Comparison of ENCODE assay signal across 14 mouse cellular contexts in the genomic region with DNA sequence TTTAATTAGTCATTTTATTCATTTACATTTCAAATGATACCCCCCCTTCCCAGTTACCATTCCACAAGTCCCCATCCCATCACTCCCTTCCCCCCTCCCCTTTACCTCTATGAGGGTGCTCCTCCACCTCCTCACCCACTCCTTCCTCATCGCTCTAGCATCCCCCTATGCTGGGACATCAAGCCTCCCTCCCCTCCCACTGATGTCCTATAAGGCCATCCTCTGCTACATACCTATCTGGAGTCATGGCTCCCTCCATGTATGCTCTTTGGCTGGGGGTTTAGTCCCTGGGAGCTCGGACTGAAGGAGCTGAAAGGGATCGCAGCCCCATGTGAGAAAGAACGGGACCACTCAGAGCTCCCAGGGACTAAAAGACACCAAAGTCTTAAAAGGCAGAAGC.
"Had no signal": no experiment of that assay in that cellular context is flagged by ENCODE, and none has a peak within 500 bp of the region (broad histone marks: within the 10 kb centered on the region; RNA-seq: fewer than 3 reads in every experiment).

No protein-coding gene starts in this region.

- H3K36me3 ChIP-seq: limb, embryonic 10.5 days; liver, embryonic 15.5 days had no signal

- H3K4me3 ChIP-seq: left cerebral cortex, adult 2 months; limb, embryonic 10.5 days; liver, embryonic 15.5 days had no signal

- H3K27me3 ChIP-seq: liver, embryonic 15.5 days had no signal

- DNase-seq: kidney, adult 8-10 months; kidney, postnatal 4 days; lung, adult 2 months; lung, postnatal 36 days; right cerebral cortex, adult 18-20 months; thymus, adult 2 months; thymus, postnatal 25 days had no signal

- H3K4me1 ChIP-seq: liver, embryonic 15.5 days had no signal

- H3K9me3 ChIP-seq: limb, embryonic 10.5 days; liver, embryonic 15.5 days had no signal

- H3K27ac ChIP-seq: kidney, postnatal 0 days; left cerebral cortex, adult 2 months; limb, embryonic 10.5 days; liver, embryonic 15.5 days had no signal

- H3K4me2 ChIP-seq: liver, embryonic 11.5 days; liver, embryonic 15.5 days had no signal

- H3K9ac ChIP-seq: liver, embryonic 15.5 days had no signal

- ATAC-seq: intestine, postnatal 0 days; lung, postnatal 0 days had no signal
